Mouse (Mus musculus): ENCODE results near the gene Usp43.

Usp43 gene

GRCm38 (mm10) chr11:67897064-67897560 lies 24.8 kb downstream of the Usp43 start:
- peak; percentile 79 for DNase-seq (ENCODE audit: low spot score)

- DNase-seq (ENCODE audit: low spot score), result no peak
These were observed 26.3 kb downstream of the Usp43 start for GRCm38 (mm10) chr11:67895641-67896040.

- DNase-seq (ENCODE audit: low spot score), result no peak
These were observed 33.4 kb downstream of the Usp43 start for GRCm38 (mm10) chr11:67888521-67888920.

GRCm38 (mm10) chr11:67885921-67886320 lies 36.0 kb downstream of the Usp43 start:
- no peak for DNase-seq (ENCODE audit: low spot score)

GRCm38 (mm10) chr11:67865521-67866197 lies 56.3 kb downstream of the Usp43 start:
- no peak for DNase-seq (ENCODE audit: low spot score)

GRCm38 (mm10) chr11:67865100-67865499 lies 56.9 kb downstream of the Usp43 start:
- peak; percentile 32 for DNase-seq (ENCODE audit: low spot score)

- peak; percentile 47 for DNase-seq (ENCODE audit: low spot score)
These were observed 60.5 kb downstream of the Usp43 start for GRCm38 (mm10) chr11:67861399-67861838.

GRCm38 (mm10) chr11:67860743-67861398 lies 61.1 kb downstream of the Usp43 start:
- no peak for DNase-seq (ENCODE audit: low spot score)

GRCm38 (mm10) chr11:67858518-67858917 lies 63.4 kb downstream of the Usp43 start:
- no peak for DNase-seq (ENCODE audit: low spot score)

- DNase-seq (ENCODE audit: low spot score), result peak; percentile 60
These were observed 66.9 kb downstream of the Usp43 start for GRCm38 (mm10) chr11:67855035-67855434.

- no peak for DNase-seq (ENCODE audit: low spot score)
These were observed 68.0 kb downstream of the Usp43 start for GRCm38 (mm10) chr11:67853996-67854395.

- DNase-seq (ENCODE audit: low spot score), result no peak
These were observed 70.2 kb downstream of the Usp43 start for GRCm38 (mm10) chr11:67851770-67852169.

- no peak for DNase-seq (ENCODE audit: low spot score)
These were observed 76.8 kb downstream of the Usp43 start for GRCm38 (mm10) chr11:67845193-67845592.

GRCm38 (mm10) chr11:67839810-67840209 lies 82.1 kb downstream of the Usp43 start:
- no peak for DNase-seq (ENCODE audit: low spot score)

GRCm38 (mm10) chr11:67835408-67836078 lies 86.4 kb downstream of the Usp43 start:
- no peak for DNase-seq (ENCODE audit: low spot score)

- DNase-seq (ENCODE audit: low spot score), result no peak
These were observed 90.1 kb downstream of the Usp43 start for GRCm38 (mm10) chr11:67831820-67832219.

- no peak for DNase-seq (ENCODE audit: low spot score)
These were observed 92.4 kb downstream of the Usp43 start for GRCm38 (mm10) chr11:67829530-67829929.

- DNase-seq (ENCODE audit: low spot score), result peak; percentile 23
These were observed 93.4 kb downstream of the Usp43 start for GRCm38 (mm10) chr11:67828360-67829059.

GRCm38 (mm10) chr11:67821560-67821959 lies 100.4 kb downstream of the Usp43 start:
- no peak for DNase-seq (ENCODE audit: low spot score)

GRCm38 (mm10) chr11:67820221-67820620 lies 101.7 kb downstream of the Usp43 start:
- peak; percentile 81 for DNase-seq (ENCODE audit: low spot score)

GRCm38 (mm10) chr11:67819604-67820003 lies 102.3 kb downstream of the Usp43 start:
- peak; percentile 69 for DNase-seq (ENCODE audit: low spot score)

- DNase-seq (ENCODE audit: low spot score), result no peak
These were observed 110.4 kb downstream of the Usp43 start for GRCm38 (mm10) chr11:67811535-67811934.

Data from embryo, embryonic 10 days (tissue).